Mouse (Mus musculus) urinary bladder, postnatal 25 days (tissue): ENCODE results near the gene Mxi1.

ENCODE experiments used
- DNase-seq: peaks from one replicate; pipeline ENCODE4 v3.0.0; 2022; ENCODE audit warnings: low spot score

Gene Mxi1

GRCm38 (mm10) chr19:53299829-53300181, 10.5 kb upstream of the Mxi1 start:
- no peak for DNase-seq

GRCm38 (mm10) chr19:53303382-53303781, 6.9 kb upstream of the Mxi1 start:
- no peak for DNase-seq

GRCm38 (mm10) chr19:53305621-53306020, 4.7 kb upstream of the Mxi1 start:
- no peak for DNase-seq

- no peak for DNase-seq
Measured at GRCm38 (mm10) chr19:53306706-53307105, 3.6 kb upstream of the Mxi1 start.

- DNase-seq: no peak
Measured at GRCm38 (mm10) chr19:53307219-53307618, 3.1 kb upstream of the Mxi1 start.

GRCm38 (mm10) chr19:53309631-53310030, 687 bp upstream of the Mxi1 start:
- no peak for DNase-seq

- no peak for DNase-seq
Measured at GRCm38 (mm10) chr19:53310771-53311523, 629 bp downstream of the Mxi1 start.

- no peak for DNase-seq
Measured at GRCm38 (mm10) chr19:53311524-53312335, 1.4 kb downstream of the Mxi1 start.

- no peak for DNase-seq
Measured at GRCm38 (mm10) chr19:53312336-53312871, 2.1 kb downstream of the Mxi1 start.

- peak; percentile 58 for DNase-seq
Measured at GRCm38 (mm10) chr19:53312951-53313683, 2.8 kb downstream of the Mxi1 start.

GRCm38 (mm10) chr19:53313684-53314443, 3.5 kb downstream of the Mxi1 start:
- DNase-seq: peak; percentile 99

GRCm38 (mm10) chr19:53314530-53315208, 4.4 kb downstream of the Mxi1 start:
- no peak for DNase-seq

- DNase-seq: no peak
Measured at GRCm38 (mm10) chr19:53315209-53315654, 4.9 kb downstream of the Mxi1 start.

- DNase-seq: no peak
Measured at GRCm38 (mm10) chr19:53316105-53316504, 5.8 kb downstream of the Mxi1 start.

- DNase-seq: no peak
Measured at GRCm38 (mm10) chr19:53316963-53317362, 6.6 kb downstream of the Mxi1 start.

GRCm38 (mm10) chr19:53318143-53319132, 8.1 kb downstream of the Mxi1 start:
- DNase-seq: no peak

GRCm38 (mm10) chr19:53320264-53321110, 10.2 kb downstream of the Mxi1 start:
- DNase-seq: no peak

GRCm38 (mm10) chr19:53321273-53321672, 11.0 kb downstream of the Mxi1 start:
- DNase-seq: no peak
